14 mouse cellular contexts compared by ENCODE assay signal in genomic region chr15:80078058-80078814, GRCm38 (mm10). TPM values are rescaled to one million over a fixed set of nuclear protein-coding genes. Genes with fewer than 3 reads are reported as not detected.
DNase-seq lines count a peak whose midpoint lies in the region; ATAC-seq and TF ChIP-seq lines count a peak whose summit lies in the region.
"Had no signal": no experiment of that assay in that cellular context is flagged by ENCODE, and none has a peak within 500 bp of the region (broad histone marks: within the 10 kb centered on the region; RNA-seq: fewer than 3 reads in every experiment).

No protein-coding gene starts in this region.

- H3K4me2 ChIP-seq in hindbrain, postnatal 0 days (ENCODE audit: low read depth, low read length): no peak overlapping the region
- no peak overlapping the region for H3K4me2 ChIP-seq in hindbrain, embryonic 14.5 days (replicated peaks)
- no peak overlapping the region for H3K4me2 ChIP-seq in midbrain, postnatal 0 days (ENCODE audit: low read depth, low read length, poor library complexity, severe bottlenecking)
- H3K4me2 ChIP-seq in midbrain, embryonic 16.5 days (ENCODE audit: low read length): no peak overlapping the region

- 77% methylated on average over 11 of the region's 11 CpGs for WGBS in hindbrain, postnatal 0 days
- 79% methylated on average over 11 of the region's 11 CpGs for WGBS in hindbrain, embryonic 14.5 days
- 72% methylated on average over 11 of the region's 11 CpGs for WGBS in midbrain, postnatal 0 days
- WGBS in midbrain, embryonic 16.5 days: 78% methylated on average over 11 of the region's 11 CpGs

- no peaks in the 10 kb centered on the region for H3K27me3 ChIP-seq in hindbrain, postnatal 0 days (ENCODE audit: insufficient read depth, low read length)
- H3K27me3 ChIP-seq in hindbrain, embryonic 14.5 days (ENCODE audit: control insufficient read depth, insufficient read depth, low read length): no peaks in the 10 kb centered on the region
- no peaks in the 10 kb centered on the region for H3K27me3 ChIP-seq in midbrain, postnatal 0 days (ENCODE audit: insufficient read depth, low read length)
- H3K27me3 ChIP-seq in midbrain, embryonic 16.5 days (ENCODE audit: control insufficient read depth, insufficient read depth, low read depth, low read length): no peaks in the 10 kb centered on the region

- H3K36me3 ChIP-seq in hindbrain, postnatal 0 days (ENCODE audit: insufficient read depth, low read length): peaks cover 41% of the 10 kb centered on the region
- H3K36me3 ChIP-seq in hindbrain, embryonic 14.5 days (replicated peaks; ENCODE audit: control insufficient read depth, insufficient read depth): peaks cover 58% of the 10 kb centered on the region
- H3K36me3 ChIP-seq in midbrain, postnatal 0 days (ENCODE audit: insufficient read depth, low read length): peaks cover 30% of the 10 kb centered on the region
- H3K36me3 ChIP-seq in midbrain, embryonic 16.5 days (ENCODE audit: control insufficient read depth, insufficient read depth, low read length): peaks cover 34% of the 10 kb centered on the region

- DNase-seq in adrenal gland, adult 2 months: peak; percentile 24
- no peak for DNase-seq in adrenal gland, postnatal 25 days
- no peak for DNase-seq in hindbrain, postnatal 0 days (ENCODE audit: low spot score)
- no peak for DNase-seq in hindbrain, embryonic 14.5 days (ENCODE audit: low spot score)
- DNase-seq in midbrain, postnatal 0 days (ENCODE audit: low spot score): no peak
- DNase-seq in testis, postnatal 10 days (ENCODE audit: low spot score): no peak
- no peak for DNase-seq in c-Kit-positive CD71-positive TER-119-positive erythroid progenitor cells, embryonic 14.5 days (ENCODE audit: low spot score)
- DNase-seq: cerebellum, postnatal 36 days; thymus, postnatal 4 days had no signal

- H3K9me3 ChIP-seq in hindbrain, postnatal 0 days (ENCODE audit: low read length): no peaks in the 10 kb centered on the region
- H3K9me3 ChIP-seq in hindbrain, embryonic 14.5 days (ENCODE audit: control insufficient read depth, low read length): no peaks in the 10 kb centered on the region
- H3K9me3 ChIP-seq in midbrain, postnatal 0 days (ENCODE audit: low read length): no peaks in the 10 kb centered on the region
- H3K9me3 ChIP-seq in midbrain, embryonic 16.5 days (replicated peaks; ENCODE audit: control insufficient read depth, low read length, poor library complexity, severe bottlenecking): no peaks in the 10 kb centered on the region
- H3K9me3 ChIP-seq: midbrain, embryonic 10.5 days had no signal

- TF ChIP-seq CTCF in hindbrain, postnatal 0 days (IDR thresholded peaks at IDR 0.05; ENCODE audit: low read depth): peak; percentile 30
- TF ChIP-seq CTCF in midbrain, postnatal 0 days (IDR thresholded peaks at IDR 0.05): peak; percentile 14; the same call in 1 of the 2 replicates

- H3K4me3 ChIP-seq in hindbrain, postnatal 0 days (ENCODE audit: low read length): no peak overlapping the region
- H3K4me3 ChIP-seq in hindbrain, embryonic 14.5 days (replicated peaks; ENCODE audit: low read length): no peak overlapping the region
- no peak overlapping the region for H3K4me3 ChIP-seq in midbrain, postnatal 0 days (ENCODE audit: low read depth, low read length)
- no peak overlapping the region for H3K4me3 ChIP-seq in midbrain, embryonic 16.5 days (ENCODE audit: low read depth, low read length)
- H3K4me3 ChIP-seq: erythroblast, embryonic 14.5 days had no signal

- H3K27ac ChIP-seq in hindbrain, postnatal 0 days: no peak overlapping the region
- no peak overlapping the region for H3K27ac ChIP-seq in hindbrain, embryonic 14.5 days
- no peak overlapping the region for H3K27ac ChIP-seq in midbrain, postnatal 0 days (ENCODE audit: low read depth, low read length)
- no peak overlapping the region for H3K27ac ChIP-seq in midbrain, embryonic 16.5 days (ENCODE audit: low read length)
- H3K27ac ChIP-seq: midbrain, embryonic 10.5 days had no signal

- no peak overlapping the region for H3K9ac ChIP-seq in hindbrain, postnatal 0 days (replicated peaks; ENCODE audit: low read length)
- H3K9ac ChIP-seq in hindbrain, embryonic 14.5 days: no peak overlapping the region
- H3K9ac ChIP-seq in midbrain, postnatal 0 days (replicated peaks; ENCODE audit: low read length, poor library complexity, severe bottlenecking): no peak overlapping the region
- no peak overlapping the region for H3K9ac ChIP-seq in midbrain, embryonic 16.5 days (ENCODE audit: low read depth, low read length)

- H3K4me1 ChIP-seq in hindbrain, postnatal 0 days (ENCODE audit: insufficient read depth, low read length): peaks cover 11% of the 10 kb centered on the region
- H3K4me1 ChIP-seq in hindbrain, embryonic 14.5 days (replicated peaks; ENCODE audit: control insufficient read depth, insufficient read depth, low read length): peaks cover 19% of the 10 kb centered on the region
- peaks cover 11% of the 10 kb centered on the region; the same call in 1 of the 2 replicates for H3K4me1 ChIP-seq in midbrain, postnatal 0 days (ENCODE audit: insufficient read depth, low read length)
- peaks cover 19% of the 10 kb centered on the region for H3K4me1 ChIP-seq in midbrain, embryonic 16.5 days (ENCODE audit: control insufficient read depth, insufficient read depth, low read length)

- ATAC-seq in hindbrain, postnatal 0 days: no peak
- no peak for ATAC-seq in hindbrain, embryonic 14.5 days (ENCODE audit: low FRiP score)
- no peak for ATAC-seq in midbrain, postnatal 0 days (ENCODE audit: low FRiP score)
- no peak for ATAC-seq in midbrain, embryonic 16.5 days
- ATAC-seq: hindbrain, embryonic 16.5 days had no signal

RNA-seq across cellular contexts. Expression of gene Syngr1, which starts 12.9 kb away (rescaled TPM):
- total RNA-seq in adrenal gland, adult 2 months (2021): 10 to 100 TPM; 24.4 to 47.8 TPM
- 86.9 and 119 TPM in 2 replicates for polyA plus RNA-seq in adrenal gland, adult 2 months (2012; rRNA removed)
- total RNA-seq in adrenal gland, postnatal 25 days (2021): 22.2 and 27.6 TPM in 2 replicates
- 155 and 157 TPM in 2 replicates for total RNA-seq in hindbrain, postnatal 0 days (2014; rRNA removed)
- 73.4 and 78.6 TPM in 2 replicates for polyA plus RNA-seq in hindbrain, postnatal 0 days (2015; fragmentation: Nextera tagmentation; extraction: Ambion mirVana)
- polyA plus RNA-seq in hindbrain, embryonic 14.5 days (2014; fragmentation: Nextera tagmentation; extraction: Ambion mirVana): 37.0 and 38.7 TPM in 2 replicates
- total RNA-seq in midbrain, postnatal 0 days (2014; rRNA removed): 162 and 220 TPM in 2 replicates
- polyA plus RNA-seq in midbrain, postnatal 0 days (2015; fragmentation: Nextera tagmentation; extraction: Ambion mirVana): 81.5 and 88.5 TPM in 2 replicates
- polyA plus RNA-seq in midbrain, embryonic 16.5 days (2015; fragmentation: Nextera tagmentation; extraction: Ambion mirVana): 66.2 and 83.9 TPM in 2 replicates
- total RNA-seq: neutrophil, adult 5-6 weeks had no signal

RNA-seq across cellular contexts. Expression of gene Rpl3, which starts 13.4 kb away (rescaled TPM):
- total RNA-seq in adrenal gland, adult 2 months (2021): 100 to 1,000 TPM; 376 to 618 TPM
- 500 and 520 TPM in 2 replicates for polyA plus RNA-seq in adrenal gland, adult 2 months (2012; rRNA removed)
- total RNA-seq in adrenal gland, postnatal 25 days (2021): 485 and 642 TPM in 2 replicates
- 599 and 600 TPM in 2 replicates for total RNA-seq in hindbrain, postnatal 0 days (2014; rRNA removed)
- 527 and 544 TPM in 2 replicates for polyA plus RNA-seq in hindbrain, postnatal 0 days (2015; fragmentation: Nextera tagmentation; extraction: Ambion mirVana)
- 685 and 734 TPM in 2 replicates for polyA plus RNA-seq in hindbrain, embryonic 14.5 days (2014; fragmentation: Nextera tagmentation; extraction: Ambion mirVana)
- total RNA-seq in midbrain, postnatal 0 days (2014; rRNA removed): 511 and 632 TPM in 2 replicates
- 500 and 515 TPM in 2 replicates for polyA plus RNA-seq in midbrain, postnatal 0 days (2015; fragmentation: Nextera tagmentation; extraction: Ambion mirVana)
- 524 and 548 TPM in 2 replicates for polyA plus RNA-seq in midbrain, embryonic 16.5 days (2015; fragmentation: Nextera tagmentation; extraction: Ambion mirVana)

RNA-seq across cellular contexts. Expression of gene Tab1, which starts 54.7 kb away (rescaled TPM):
- 10 to 100 TPM; 11.4 to 23.2 TPM for total RNA-seq in adrenal gland, adult 2 months (2021)
- 19.6 and 23.4 TPM in 2 replicates for polyA plus RNA-seq in adrenal gland, adult 2 months (2012; rRNA removed)
- 20.5 and 26.7 TPM in 2 replicates for total RNA-seq in adrenal gland, postnatal 25 days (2021)
- total RNA-seq in hindbrain, postnatal 0 days (2014; rRNA removed): 55.0 and 58.6 TPM in 2 replicates
- polyA plus RNA-seq in hindbrain, postnatal 0 days (2015; fragmentation: Nextera tagmentation; extraction: Ambion mirVana): 26.5 and 27.9 TPM in 2 replicates
- 32.2 and 36.1 TPM in 2 replicates for polyA plus RNA-seq in hindbrain, embryonic 14.5 days (2014; fragmentation: Nextera tagmentation; extraction: Ambion mirVana)
- 43.5 and 58.5 TPM in 2 replicates for total RNA-seq in midbrain, postnatal 0 days (2014; rRNA removed)
- polyA plus RNA-seq in midbrain, postnatal 0 days (2015; fragmentation: Nextera tagmentation; extraction: Ambion mirVana): 23.6 and 27.9 TPM in 2 replicates
- polyA plus RNA-seq in midbrain, embryonic 16.5 days (2015; fragmentation: Nextera tagmentation; extraction: Ambion mirVana): 35.9 and 38.3 TPM in 2 replicates
